Mouse (Mus musculus) heart, adult 8-10 months (tissue): ENCODE results near the gene Gipr. TPM values are rescaled to one million over a fixed set of nuclear protein-coding genes. Genes with fewer than 3 reads are reported as not detected.

ENCODE experiments used
- microRNA-seq: library from miRNA; unstranded; fragments of <30 nt; microRNA quantifications from one replicate; pipeline ENCODE4 v1.2.0, GENCODE M21; 2022
- total RNA-seq, 4 experiments: library from RNA; stranded (reverse); gene quantifications; 2 replicates each; pipeline ENCODE4 v1.2.4; 2022

The Gipr gene
- total RNA-seq, 4 experiments from 2014 or later = 0.09 to 0.29 (median 0.26) TPM

Small RNAs within 50 kb of the gene (microRNA-seq; reads per million reads assigned to microRNA genes)
- 215 reads per million, percentile 68 among the genes with 10 or more reads in this experiment for gene Mir330

Other genes starting within 250 kb of the Gipr start
- 1 to 10 TPM; 3.2 to 5.5 (median 5.1) TPM for gene Nova2, start 240.2 kb downstream of the Gipr start, total RNA-seq
- gene Nanos2, start 178.7 kb downstream of the Gipr start, total RNA-seq = not detected
- gene Mypop, start 174.9 kb downstream of the Gipr start, total RNA-seq = 1 to 10 TPM; 3.6 to 4.3 (median 4.3) TPM
- 10 to 100 TPM; 20.6 to 24.3 (median 22.9) TPM for gene Irf2bp1, start 162.1 kb downstream of the Gipr start, total RNA-seq
- not detected for gene Foxa3, start 142.6 kb downstream of the Gipr start, total RNA-seq
- gene Sympk, start 141.8 kb downstream of the Gipr start, total RNA-seq = 10 to 100 TPM; 79.6 to 99.9 (median 98.8) TPM
- gene Rsph6a, start 111.4 kb downstream of the Gipr start, total RNA-seq = not detected
- gene Dmwd, start 89.9 kb downstream of the Gipr start, total RNA-seq = 10 to 100 TPM; 49.9 to 57.5 (median 54.0) TPM
- gene Dmpk, start 82.3 kb downstream of the Gipr start, total RNA-seq = 100 to 1,000 TPM; 532 to 655 (median 581) TPM
- gene Six5, start 71.5 kb downstream of the Gipr start, total RNA-seq = 1 to 10 TPM; 5.8 to 9.9 (median 7.8) TPM
- not detected for gene Gm4969, start 47.8 kb downstream of the Gipr start, total RNA-seq
- gene Fbxo46, start 46.3 kb downstream of the Gipr start, total RNA-seq = 1 to 10 TPM; 4.2 to 6.0 (median 5.3) TPM
- gene Qpctl, start 16.8 kb downstream of the Gipr start, total RNA-seq = 1 to 10 TPM; 4.1 to 4.7 (median 4.5) TPM
- 10 to 100 TPM; 63.5 to 76.4 (median 68.8) TPM for gene Snrpd2, start 16.4 kb downstream of the Gipr start, total RNA-seq
- 10 to 100 TPM; 32.0 to 45.7 (median 35.7) TPM for gene Eml2, start 10.3 kb upstream of the Gipr start, total RNA-seq
- gene Gpr4, start 46.4 kb upstream of the Gipr start, total RNA-seq = 1 to 10 TPM; 3.3 to 8.5 (median 7.4) TPM
- gene Opa3, start 62.2 kb upstream of the Gipr start, total RNA-seq = 10 to 100 TPM; 61.4 to 77.3 (median 68.1) TPM
- gene Vasp, start 105.7 kb upstream of the Gipr start, total RNA-seq = 10 to 100 TPM; 18.0 to 27.2 (median 24.3) TPM
- not detected for gene Ppm1n, start 113.9 kb upstream of the Gipr start, total RNA-seq
- gene Rtn2, start 116.5 kb upstream of the Gipr start, total RNA-seq = 100 to 1,000 TPM; 137 to 160 (median 149) TPM
- gene Fosb, start 143.9 kb upstream of the Gipr start, total RNA-seq = 1 to 10 TPM; 1.2 to 9.8 (median 5.1) TPM
- gene Ercc1, start 178.7 kb upstream of the Gipr start, total RNA-seq = 10 to 100 TPM; 39.8 to 46.9 (median 44.4) TPM
- 10 to 100 TPM in 1 of 4 experiments, 1 to 10 TPM in 3; 8.8 to 12.7 (median 9.4) TPM for gene Cd3eap, start 193.4 kb upstream of the Gipr start, total RNA-seq
- gene Ppp1r13l, start 193.6 kb upstream of the Gipr start, total RNA-seq = 10 to 100 TPM; 31.6 to 66.7 (median 47.6) TPM
- 10 to 100 TPM; 11.2 to 14.5 (median 13.2) TPM for gene Ercc2, start 215.9 kb upstream of the Gipr start, total RNA-seq
- 1 to 10 TPM in 1 of 4 experiments, under 1 TPM in 2, not detected in 1; 0.60 to 1.2 (median 0.75) TPM for gene Klc3, start 238.0 kb upstream of the Gipr start, total RNA-seq
- 1,000 to 10,000 TPM; 3,513 to 3,931 (median 3,544) TPM for gene Ckm, start 238.6 kb upstream of the Gipr start, total RNA-seq